Mouse (Mus musculus) adrenal gland, postnatal 10 days (tissue): ENCODE results near the gene Cep83. TPM values are rescaled to one million over a fixed set of nuclear protein-coding genes. Genes with fewer than 3 reads are reported as not detected.

Experiments used
- DNase-seq: peaks from one replicate; pipeline ENCODE4 v3.0.0; 2021; ENCODE audit warnings: mixed read lengths
- total RNA-seq, 2 experiments: library from RNA; stranded (reverse); gene quantifications; 2 replicates each; pipeline ENCODE4 v1.2.3; 2021

Gene Cep83
- total RNA-seq, 2 experiments from 2014 or later = 10.9 to 13.5 TPM

DNA sequence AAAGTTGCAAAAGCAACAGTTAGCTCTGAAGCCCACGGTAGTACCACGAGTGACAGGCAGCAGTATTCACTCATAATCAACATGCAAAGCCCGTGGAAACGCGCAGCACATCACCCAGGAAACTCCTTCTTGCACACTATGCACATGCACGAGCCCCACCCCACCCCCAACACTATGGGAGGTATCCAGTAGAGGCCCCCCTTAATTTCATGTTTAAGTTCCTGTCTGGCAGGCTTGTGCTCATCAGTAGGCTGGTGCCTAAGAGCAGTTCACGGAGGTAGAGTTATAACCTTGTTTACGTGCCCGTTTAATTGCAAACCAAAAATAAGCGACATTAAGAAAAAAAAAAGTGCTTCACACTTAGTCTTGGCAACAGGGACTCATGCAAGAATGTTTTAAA lies 138.9 kb downstream of the Cep83 start:
- no peak for DNase-seq

- no peak for DNase-seq
These were observed 139.7 kb downstream of the Cep83 start for GRCm38 (mm10) chr10:94827890-94828733.

DNA sequence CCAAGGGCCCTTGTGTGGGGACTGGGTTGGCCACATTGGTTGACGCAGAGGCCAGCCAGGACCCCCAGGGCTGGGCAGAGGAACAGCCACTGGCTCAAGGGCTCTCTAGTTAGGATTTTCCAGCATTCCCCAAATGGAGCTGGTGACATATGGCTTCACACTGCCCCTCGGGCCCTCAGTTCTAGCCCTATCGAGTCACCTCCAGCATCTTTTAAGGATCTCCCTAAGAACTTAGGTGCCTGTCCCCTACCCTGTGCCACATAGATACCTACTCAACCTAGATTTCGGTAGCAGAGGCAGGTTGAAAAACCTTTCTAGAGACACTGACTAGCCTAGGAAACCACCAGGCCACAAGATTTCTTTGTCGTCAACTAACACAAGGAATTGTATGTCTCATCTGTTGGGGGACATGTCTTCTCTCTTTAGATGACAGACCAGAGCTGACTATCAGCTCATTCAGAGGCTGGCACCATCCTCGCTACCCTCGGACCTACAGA lies 140.3 kb downstream of the Cep83 start:
- no peak for DNase-seq

DNA sequence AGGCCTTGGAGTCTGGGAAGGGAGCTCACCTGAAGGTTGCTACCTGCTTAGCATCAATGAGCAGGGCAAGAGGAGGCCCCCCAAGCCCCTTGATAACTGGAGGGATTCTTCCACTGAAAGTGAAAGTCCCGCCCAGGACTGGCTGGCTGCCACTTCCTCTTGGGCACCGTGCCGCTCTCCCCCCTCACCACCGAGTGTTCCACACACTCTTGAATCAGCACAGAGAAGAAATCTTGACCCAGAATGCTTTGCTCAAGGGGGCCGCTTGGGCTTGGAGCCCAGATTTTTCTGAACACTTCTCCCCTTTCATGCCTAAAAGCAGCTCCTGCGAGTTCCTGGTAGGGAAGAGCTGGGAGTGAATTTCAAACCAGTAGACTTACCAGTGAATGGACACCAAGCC lies 141.0 kb downstream of the Cep83 start:
- DNase-seq = peak; percentile 93

DNA sequence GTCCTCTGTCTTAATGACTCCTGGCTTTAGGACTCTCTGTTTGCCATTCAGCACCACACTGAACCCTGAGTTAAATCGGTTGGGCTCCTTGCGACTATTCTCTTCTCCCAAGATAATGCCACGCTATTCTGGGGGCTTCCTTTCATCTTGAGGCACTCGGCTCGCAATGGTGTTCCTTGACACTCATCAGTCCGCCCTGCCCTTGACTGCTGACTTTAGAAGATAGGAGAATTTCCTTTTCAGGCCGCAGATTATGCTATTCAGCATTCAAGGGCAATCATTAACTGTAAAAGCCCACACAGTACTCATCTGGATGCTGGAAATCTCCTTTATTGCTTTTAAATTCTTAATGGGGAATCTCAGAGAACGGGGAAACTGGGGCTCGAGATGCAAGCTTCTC lies 147.4 kb downstream of the Cep83 start:
- no peak for DNase-seq
